Mouse (Mus musculus) adrenal gland, postnatal 36 days (tissue): Measurements from ENCODE around the gene Xpnpep1. TPM values are rescaled to one million over a fixed set of nuclear protein-coding genes. Genes with fewer than 3 reads are reported as not detected.

Source experiments
- DNase-seq, 2 experiments: peaks; one replicate each; pipeline ENCODE4 v3.0.0; 2021; ENCODE audit warnings: mixed read lengths in 1 of 2
- long read RNA-seq, 2 experiments: library from polyadenylated mRNA; stranded (forward); transcript quantifications; one replicate each; pipeline ENCODE4 v2.0.0; 2021; ENCODE audit warnings: borderline sequencing depth in 2 of 2
- total RNA-seq, 2 experiments: library from RNA; stranded (reverse); gene quantifications; 2 replicates each; pipeline ENCODE4 v1.2.3; 2021

The Xpnpep1 gene
- total RNA-seq, result 10 to 100 TPM; 87.8 to 98.7 TPM
- long read RNA-seq, experiment 1, full-length matches to known transcripts, result 50 of 144 reads
- long read RNA-seq, experiment 1, partial matches to known transcripts, result 20 of 144 reads
- long read RNA-seq, experiment 1, other reads (novel, unspliced or antisense), result 74 of 144 reads
- long read RNA-seq, experiment 2, full-length matches to known transcripts, result 15 of 43 reads
- long read RNA-seq, experiment 2, partial matches to known transcripts, result 4 of 43 reads
- long read RNA-seq, experiment 2, other reads (novel, unspliced or antisense), result 24 of 43 reads

- DNase-seq, result no peak
These were observed at the start of gene Xpnpep1 for GRCm38 (mm10) chr19:53040164-53041132. Gene Xpnpep1 (minus strand): TSS chr19:53040214.

GRCm38 (mm10) chr19:53087268-53088143, 47.5 kb upstream of the Xpnpep1 start:
- peak in 1 of 2 experiments; percentile 25 for DNase-seq

- DNase-seq, result no peak
These were observed 46.8 kb upstream of the Xpnpep1 start for GRCm38 (mm10) chr19:53086861-53087260.

- peak in 1 of 2 experiments; percentile 50 for DNase-seq
These were observed 44.7 kb upstream of the Xpnpep1 start for GRCm38 (mm10) chr19:53084735-53085134.

- DNase-seq, result no peak
These were observed 42.8 kb upstream of the Xpnpep1 start for GRCm38 (mm10) chr19:53082862-53083261.

GRCm38 (mm10) chr19:53081339-53081738, 41.3 kb upstream of the Xpnpep1 start:
- no peak for DNase-seq

GRCm38 (mm10) chr19:53080921-53081320, 40.9 kb upstream of the Xpnpep1 start:
- no peak for DNase-seq

- DNase-seq, result no peak
These were observed 40.5 kb upstream of the Xpnpep1 start for GRCm38 (mm10) chr19:53080487-53080886.

- DNase-seq, result no peak
These were observed 40.0 kb upstream of the Xpnpep1 start for GRCm38 (mm10) chr19:53080026-53080425.

GRCm38 (mm10) chr19:53078271-53079085, 38.5 kb upstream of the Xpnpep1 start:
- no peak for DNase-seq

- DNase-seq, result no peak
These were observed 37.3 kb upstream of the Xpnpep1 start for GRCm38 (mm10) chr19:53077278-53077677.

- no peak for DNase-seq
These were observed 36.4 kb upstream of the Xpnpep1 start for GRCm38 (mm10) chr19:53076238-53076981.

- no peak for DNase-seq
These were observed 35.9 kb upstream of the Xpnpep1 start for GRCm38 (mm10) chr19:53075896-53076237.

GRCm38 (mm10) chr19:53074899-53075722, 35.1 kb upstream of the Xpnpep1 start:
- peak in 1 of 2 experiments; percentile 27 for DNase-seq

GRCm38 (mm10) chr19:53073521-53073920, 33.5 kb upstream of the Xpnpep1 start:
- no peak for DNase-seq

- DNase-seq, result no peak
These were observed 32.4 kb upstream of the Xpnpep1 start for GRCm38 (mm10) chr19:53072406-53072805.

GRCm38 (mm10) chr19:53071651-53072050, 31.6 kb upstream of the Xpnpep1 start:
- DNase-seq, result no peak

GRCm38 (mm10) chr19:53070870-53071269, 30.9 kb upstream of the Xpnpep1 start:
- DNase-seq, result no peak

GRCm38 (mm10) chr19:53069451-53069850, 29.4 kb upstream of the Xpnpep1 start:
- DNase-seq, result no peak

GRCm38 (mm10) chr19:53066934-53067333, 26.9 kb upstream of the Xpnpep1 start:
- DNase-seq, result peak in 1 of 2 experiments; percentile 33
